Mouse (Mus musculus): ENCODE data around the gene Pappa2. TPM values are rescaled to one million over a fixed set of nuclear protein-coding genes. Genes with fewer than 3 reads are reported as not detected.

Pappa2 gene
- polyA plus RNA-seq, 1 experiment: not detected

GRCm38 (mm10) chr1:158949041-158949440 lies 31.2 kb downstream of the Pappa2 start:
- H3K4me1 ChIP-seq (ENCODE audit: control insufficient read depth, insufficient read depth, low read length): no peaks in the 10 kb centered on the region
- no peak overlapping the region for H3K4me3 ChIP-seq (ENCODE audit: insufficient read depth, low read length)
- TF ChIP-seq CTCF (IDR thresholded peaks at IDR 0.05; ENCODE audit: low read depth, low read length): no peak
- TF ChIP-seq POLR2A (IDR thresholded peaks at IDR 0.05; ENCODE audit: borderline replicate concordance, low read depth, low read length): no peak
- H3K27ac ChIP-seq (ENCODE audit: insufficient read depth, low read depth, low read length): no peak overlapping the region

DNA sequence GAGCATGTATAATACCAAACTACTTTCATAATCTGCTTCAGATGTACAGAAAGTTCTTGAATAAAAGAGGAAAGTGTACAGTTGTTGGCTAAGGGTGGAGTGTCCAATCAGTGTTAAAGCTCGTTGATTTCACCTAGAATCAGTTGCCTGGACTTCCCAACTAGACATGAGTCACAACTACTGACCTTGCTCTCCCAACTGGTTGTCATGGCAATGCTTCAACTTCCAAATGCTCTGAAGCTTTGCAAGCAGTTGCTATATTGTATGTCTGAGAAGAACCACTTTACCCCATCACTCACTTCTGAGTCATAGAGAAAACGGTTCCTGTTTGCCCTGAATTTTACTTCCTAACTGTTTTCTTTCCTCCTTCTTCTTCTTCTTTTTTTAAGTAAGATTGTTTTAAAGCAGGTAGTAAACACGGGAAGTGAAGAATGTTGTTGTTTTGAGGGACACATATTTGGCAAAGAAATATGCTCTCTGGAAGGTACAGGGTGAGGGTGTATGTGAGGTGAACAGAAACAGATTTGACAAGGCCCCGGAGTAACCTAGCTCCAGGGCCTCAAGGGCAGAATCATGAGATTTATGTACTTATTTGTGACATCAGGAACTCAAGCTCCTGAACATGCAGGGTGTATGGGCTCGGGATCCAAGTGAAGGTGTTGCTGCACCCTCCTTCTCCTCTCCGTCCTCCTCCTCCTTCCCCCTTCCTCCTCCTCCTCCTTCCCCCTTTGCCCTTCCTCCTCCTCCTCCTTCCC lies 32.1 kb downstream of the Pappa2 start:
- H3K27ac ChIP-seq (ENCODE audit: insufficient read depth, low read depth, low read length): no peak overlapping the region
- H3K4me1 ChIP-seq (ENCODE audit: control insufficient read depth, insufficient read depth, low read length): no peaks in the 10 kb centered on the region
- no peak for TF ChIP-seq CTCF (IDR thresholded peaks at IDR 0.05; ENCODE audit: low read depth, low read length)
- TF ChIP-seq POLR2A (IDR thresholded peaks at IDR 0.05; ENCODE audit: borderline replicate concordance, low read depth, low read length): no peak

DNA sequence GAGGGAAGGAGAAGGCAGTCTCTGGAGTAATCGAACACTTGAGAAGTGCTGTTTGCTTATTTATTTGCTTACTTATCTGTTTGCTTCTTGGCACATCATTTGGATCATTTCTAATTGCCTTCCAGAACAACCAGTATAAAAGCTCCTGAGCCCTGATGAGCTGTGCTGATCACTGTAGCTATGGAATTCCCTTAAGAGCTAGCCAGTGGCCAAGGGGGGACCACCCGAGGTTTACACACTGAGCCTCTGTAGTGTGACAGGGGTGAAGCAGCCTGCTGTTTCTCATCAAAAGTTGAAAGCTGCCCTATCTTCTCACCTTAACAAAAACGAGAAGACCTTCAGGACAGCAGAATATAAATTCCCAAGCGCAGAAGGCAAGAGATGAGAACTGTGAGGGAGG lies 35.4 kb downstream of the Pappa2 start:
- Histone ChIP-seq H3K4me1 (ENCODE audit: control insufficient read depth, insufficient read depth, low read length) (no peaks in the 10 kb centered on the region), H3K27ac (ENCODE audit: insufficient read depth, low read depth, low read length) (no peak overlapping the region), H3K4me3 (ENCODE audit: insufficient read depth, low read length) (no peak overlapping the region)
- TF ChIP-seq CTCF (IDR thresholded peaks at IDR 0.05; ENCODE audit: low read depth, low read length) (no peak), POLR2A (IDR thresholded peaks at IDR 0.05; ENCODE audit: borderline replicate concordance, low read depth, low read length) (no peak)

More for the DNA sequence above, 32.1 kb downstream of the Pappa2 start:
- no peak overlapping the region for H3K4me3 ChIP-seq (ENCODE audit: insufficient read depth, low read length)

DNA sequence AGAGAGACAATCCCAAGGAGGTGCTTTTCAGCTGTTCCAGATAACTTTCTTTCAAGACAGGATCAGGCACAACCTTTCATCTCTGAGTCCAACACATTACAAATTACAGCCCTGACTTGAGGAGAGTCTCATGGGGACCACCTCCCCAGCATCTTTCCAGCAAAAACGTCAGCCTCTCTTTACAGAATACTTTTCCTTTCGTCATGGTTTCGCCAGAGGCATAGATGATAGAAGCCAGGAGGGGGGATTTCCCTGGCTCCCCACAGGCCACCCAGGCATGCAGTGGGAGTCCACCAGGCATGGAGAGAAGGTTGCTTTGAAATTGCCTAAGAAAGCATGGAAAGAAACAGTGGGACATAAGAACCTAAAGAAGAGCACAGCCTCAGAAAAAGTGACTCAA lies 37.4 kb downstream of the Pappa2 start:
- TF ChIP-seq POLR2A (IDR thresholded peaks at IDR 0.05; ENCODE audit: borderline replicate concordance, low read depth, low read length) (no peak), CTCF (IDR thresholded peaks at IDR 0.05; ENCODE audit: low read depth, low read length) (no peak)
- no peak overlapping the region for H3K4me3 ChIP-seq (ENCODE audit: insufficient read depth, low read length)
- H3K27ac ChIP-seq (ENCODE audit: insufficient read depth, low read depth, low read length): no peak overlapping the region
- H3K4me1 ChIP-seq (ENCODE audit: control insufficient read depth, insufficient read depth, low read length): no peaks in the 10 kb centered on the region

GRCm38 (mm10) chr1:158940966-158941365 lies 39.3 kb downstream of the Pappa2 start:
- Histone ChIP-seq H3K4me1 (ENCODE audit: control insufficient read depth, insufficient read depth, low read length) (no peaks in the 10 kb centered on the region), H3K4me3 (ENCODE audit: insufficient read depth, low read length) (no peak overlapping the region), H3K27ac (ENCODE audit: insufficient read depth, low read depth, low read length) (no peak overlapping the region)
- no peak for TF ChIP-seq CTCF (IDR thresholded peaks at IDR 0.05; ENCODE audit: low read depth, low read length)
- no peak for TF ChIP-seq POLR2A (IDR thresholded peaks at IDR 0.05; ENCODE audit: borderline replicate concordance, low read depth, low read length)

- no peak overlapping the region for H3K4me3 ChIP-seq (ENCODE audit: insufficient read depth, low read length)
- H3K4me1 ChIP-seq (ENCODE audit: control insufficient read depth, insufficient read depth, low read length): no peaks in the 10 kb centered on the region
- no peak for TF ChIP-seq CTCF (IDR thresholded peaks at IDR 0.05; ENCODE audit: low read depth, low read length)
- no peak for TF ChIP-seq POLR2A (IDR thresholded peaks at IDR 0.05; ENCODE audit: borderline replicate concordance, low read depth, low read length)
- H3K27ac ChIP-seq (ENCODE audit: insufficient read depth, low read depth, low read length): no peak overlapping the region
Observed at GRCm38 (mm10) chr1:158934447-158934846, 45.8 kb downstream of the Pappa2 start.

DNA sequence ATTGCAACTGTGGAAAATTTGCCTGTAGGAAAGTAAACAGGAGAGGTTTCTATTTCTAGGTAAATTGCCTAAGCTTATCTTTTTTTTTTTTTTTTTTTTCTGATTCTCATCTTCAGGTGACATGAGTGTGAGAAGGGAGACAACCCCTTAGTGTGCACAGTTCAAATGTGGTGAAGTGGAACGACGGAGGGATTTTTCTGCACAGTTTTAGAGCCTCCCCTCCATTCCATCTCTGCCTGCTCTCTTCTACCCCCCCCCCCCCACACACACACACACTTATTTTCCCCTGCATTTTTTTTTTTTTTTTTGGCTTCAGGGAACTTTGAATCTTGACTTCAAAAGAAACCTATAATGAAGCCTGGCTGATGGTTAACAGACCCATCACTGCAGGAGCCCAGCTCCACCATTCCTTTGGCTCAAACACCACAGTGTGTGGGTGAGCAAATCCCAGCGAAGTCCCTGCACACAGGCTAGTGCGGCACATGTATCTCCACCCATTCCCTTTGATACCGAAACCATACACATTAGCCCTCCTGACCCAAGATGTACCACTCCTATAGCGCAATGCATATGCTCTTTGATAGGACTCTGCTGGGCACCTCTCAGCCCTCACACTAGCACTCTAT lies 49.0 kb downstream of the Pappa2 start:
- no peak overlapping the region for H3K27ac ChIP-seq (ENCODE audit: insufficient read depth, low read depth, low read length)
- no peaks in the 10 kb centered on the region for H3K4me1 ChIP-seq (ENCODE audit: control insufficient read depth, insufficient read depth, low read length)
- no peak overlapping the region for H3K4me3 ChIP-seq (ENCODE audit: insufficient read depth, low read length)
- no peak for TF ChIP-seq POLR2A (IDR thresholded peaks at IDR 0.05; ENCODE audit: borderline replicate concordance, low read depth, low read length)
- TF ChIP-seq CTCF (IDR thresholded peaks at IDR 0.05; ENCODE audit: low read depth, low read length): no peak

DNA sequence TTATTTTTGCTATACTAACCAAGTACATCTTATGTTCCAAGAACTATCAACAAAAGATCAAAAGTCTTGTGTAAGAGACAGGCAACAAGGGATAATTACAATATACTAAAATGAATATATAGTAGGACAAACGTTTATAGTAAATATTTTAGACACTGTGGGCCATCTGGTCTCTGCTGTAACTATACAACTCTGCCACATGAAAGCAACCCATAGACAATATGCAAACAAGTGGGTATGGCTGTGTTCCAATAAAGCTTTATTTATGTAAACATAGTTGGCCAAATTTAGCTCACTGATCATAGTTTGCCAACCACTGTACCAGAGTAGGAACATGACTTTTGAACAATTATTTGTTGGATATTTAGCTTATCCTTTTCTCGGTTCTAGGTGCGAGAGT lies 50.9 kb downstream of the Pappa2 start:
- TF ChIP-seq CTCF (IDR thresholded peaks at IDR 0.05; ENCODE audit: low read depth, low read length) (no peak), POLR2A (IDR thresholded peaks at IDR 0.05; ENCODE audit: borderline replicate concordance, low read depth, low read length) (no peak)
- H3K4me1 ChIP-seq (ENCODE audit: control insufficient read depth, insufficient read depth, low read length): no peaks in the 10 kb centered on the region
- no peak overlapping the region for H3K27ac ChIP-seq (ENCODE audit: insufficient read depth, low read depth, low read length)
- H3K4me3 ChIP-seq (ENCODE audit: insufficient read depth, low read length): no peak overlapping the region

DNA sequence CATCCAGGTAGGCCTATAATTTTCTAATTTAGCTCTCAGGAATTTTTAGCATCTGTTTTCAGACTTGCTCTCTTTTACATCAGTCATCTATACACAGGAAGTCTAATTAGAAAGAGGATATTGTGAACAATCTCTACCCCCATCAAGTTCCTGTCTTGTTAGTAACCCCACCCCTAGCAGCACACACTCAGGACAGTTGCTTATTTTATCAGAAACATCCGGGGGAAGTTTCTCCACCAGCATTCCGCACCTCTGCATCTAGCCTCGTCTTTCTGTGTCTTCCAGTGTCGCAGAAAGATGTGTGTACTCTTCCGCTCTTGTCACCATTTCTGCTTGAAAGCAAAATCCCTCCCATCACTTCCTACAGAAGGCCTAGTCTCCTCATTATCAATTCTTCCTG lies 59.8 kb downstream of the Pappa2 start:
- Histone ChIP-seq H3K27ac (ENCODE audit: insufficient read depth, low read depth, low read length) (no peak overlapping the region), H3K4me3 (ENCODE audit: insufficient read depth, low read length) (no peak overlapping the region), H3K4me1 (ENCODE audit: control insufficient read depth, insufficient read depth, low read length) (no peaks in the 10 kb centered on the region)
- TF ChIP-seq CTCF (IDR thresholded peaks at IDR 0.05; ENCODE audit: low read depth, low read length) (no peak), POLR2A (IDR thresholded peaks at IDR 0.05; ENCODE audit: borderline replicate concordance, low read depth, low read length) (no peak)

GRCm38 (mm10) chr1:158918890-158919289 lies 61.4 kb downstream of the Pappa2 start:
- no peak overlapping the region for H3K27ac ChIP-seq (ENCODE audit: insufficient read depth, low read depth, low read length)
- H3K4me3 ChIP-seq (ENCODE audit: insufficient read depth, low read length): no peak overlapping the region
- no peaks in the 10 kb centered on the region for H3K4me1 ChIP-seq (ENCODE audit: control insufficient read depth, insufficient read depth, low read length)
- TF ChIP-seq CTCF (IDR thresholded peaks at IDR 0.05; ENCODE audit: low read depth, low read length): no peak
- TF ChIP-seq POLR2A (IDR thresholded peaks at IDR 0.05; ENCODE audit: borderline replicate concordance, low read depth, low read length): no peak
